Mouse (Mus musculus): ENCODE data around the gene Mphosph10. TPM values are rescaled to one million over a fixed set of nuclear protein-coding genes. Genes with fewer than 3 reads are reported as not detected.

Gene Mphosph10
- total and polyA plus RNA-seq, 2 experiments from 2014 or later, result 17.3 to 21.5 TPM

DNA sequence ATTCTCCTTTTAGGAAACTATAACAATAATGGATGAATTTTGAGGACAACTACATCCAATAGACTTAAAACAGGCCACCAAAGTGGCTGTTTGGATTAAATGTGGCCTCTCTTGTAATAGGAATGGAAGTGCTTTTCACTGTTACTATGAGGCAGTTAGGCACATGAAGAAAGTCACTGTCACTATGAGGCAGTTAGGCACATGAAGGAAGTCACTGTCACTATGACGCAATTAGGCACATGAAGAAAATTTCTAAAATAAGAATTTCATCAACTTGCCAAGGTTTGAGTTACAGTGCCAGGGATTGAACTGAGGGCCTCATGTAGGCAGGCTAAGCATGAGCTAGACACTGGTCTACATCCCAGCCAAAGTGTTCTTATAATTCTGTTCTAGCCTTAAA lies 8.7 kb upstream of the Mphosph10 start:
- H3K36me3 ChIP-seq (ENCODE audit: insufficient read depth), result no peaks in the 10 kb centered on the region
- H3K27ac ChIP-seq (ENCODE audit: low read depth, low read length), result no peak overlapping the region
- WGBS, result 75% methylated on average over 1 of the region's 1 CpGs
- no peak overlapping the region for H3K4me2 ChIP-seq (ENCODE audit: low read depth)
- DNase-seq, result no peak
- no peaks in the 10 kb centered on the region for H3K4me1 ChIP-seq (ENCODE audit: insufficient read depth)
- H3K27me3 ChIP-seq (ENCODE audit: insufficient read depth, low read length), result no peaks in the 10 kb centered on the region
- ATAC-seq, result no peak
- no peak overlapping the region for H3K9ac ChIP-seq
- TF ChIP-seq CTCF (IDR thresholded peaks at IDR 0.05; ENCODE audit: low read depth), result no peak
- H3K4me3 ChIP-seq (ENCODE audit: low read depth, low read length), result no peak overlapping the region
- no peaks in the 10 kb centered on the region for H3K9me3 ChIP-seq (ENCODE audit: low read length)

DNA sequence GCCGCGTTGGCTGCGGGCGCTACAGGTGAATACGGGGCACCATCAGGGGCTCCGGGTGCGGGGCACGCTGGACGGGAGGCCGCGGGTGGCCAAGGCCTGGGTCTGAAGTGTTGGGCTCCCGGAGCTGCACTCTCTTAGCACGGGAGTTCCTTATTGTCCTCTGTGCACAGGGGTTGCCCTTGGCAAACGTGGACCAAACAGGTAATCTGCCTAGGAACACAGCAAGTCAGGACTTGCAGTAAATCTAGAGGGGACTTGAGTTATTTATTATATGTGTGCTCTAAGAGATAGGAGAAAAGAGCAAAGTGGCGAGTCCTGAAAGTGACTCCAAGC lies 717 bp upstream of the Mphosph10 start:
- peak overlapping the region; percentile 76 for H3K9ac ChIP-seq

DNA sequence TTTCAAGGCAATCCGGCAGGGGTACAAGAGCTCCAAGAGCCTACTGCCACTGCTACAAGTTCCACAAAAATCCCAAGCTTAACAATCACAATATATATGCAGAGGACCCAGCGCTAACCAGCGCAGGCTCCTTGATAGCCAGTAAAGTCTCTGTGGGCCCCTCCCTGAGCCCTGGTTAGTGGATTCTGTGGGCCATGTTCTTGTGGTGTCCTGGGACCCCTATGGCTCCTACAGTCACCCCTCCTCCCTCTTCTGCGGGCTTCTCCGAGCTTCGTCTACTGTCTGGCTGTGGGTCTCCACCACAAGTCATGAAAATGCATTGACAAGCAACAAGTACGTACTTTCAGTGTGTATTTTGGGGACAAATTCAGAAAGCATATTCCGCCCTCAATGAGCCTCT lies 589 bp downstream of the Mphosph10 start:
- no peaks in the 10 kb centered on the region for H3K27me3 ChIP-seq (ENCODE audit: insufficient read depth, low read length)
- H3K9me3 ChIP-seq (ENCODE audit: low read length), result no peaks in the 10 kb centered on the region
- peak overlapping the region; percentile 57 for H3K4me3 ChIP-seq (ENCODE audit: low read depth, low read length)
- ATAC-seq (no peak), DNase-seq (no peak)
- 0 out of 2 replicates have a peak, but pooled peaks cover 8% of the 10 kb centered on the region for H3K4me1 ChIP-seq (ENCODE audit: insufficient read depth)
- H3K36me3 ChIP-seq (ENCODE audit: insufficient read depth), result peaks cover 17% of the 10 kb centered on the region
- H3K4me2 ChIP-seq (ENCODE audit: low read depth), result peak overlapping the region; percentile 95
- peak overlapping the region; percentile 77; the same call in 1 of the 2 replicates for H3K27ac ChIP-seq (ENCODE audit: low read depth, low read length)
- 3% methylated on average over 8 of the region's 8 CpGs for WGBS
- no peak for TF ChIP-seq CTCF (IDR thresholded peaks at IDR 0.05; ENCODE audit: low read depth)
- H3K9ac ChIP-seq, result peak overlapping the region; percentile 76

More for the DNA sequence above, 717 bp upstream of the Mphosph10 start:
- H3K9me3 ChIP-seq (ENCODE audit: low read length), result no peaks in the 10 kb centered on the region
- DNase-seq (no peak), ATAC-seq (no peak)
- TF ChIP-seq CTCF (IDR thresholded peaks at IDR 0.05; ENCODE audit: low read depth), result no peak
- 0 out of 2 replicates have a peak, but pooled peaks cover 8% of the 10 kb centered on the region for H3K4me1 ChIP-seq (ENCODE audit: insufficient read depth)
- WGBS, result 1% methylated on average over 15 of the region's 15 CpGs
- H3K4me2 ChIP-seq (ENCODE audit: low read depth), result peak overlapping the region; percentile 95
- H3K27ac ChIP-seq (ENCODE audit: low read depth, low read length), result peak overlapping the region; percentile 77
- H3K4me3 ChIP-seq (ENCODE audit: low read depth, low read length), result peak overlapping the region; percentile 57
- peaks cover 6% of the 10 kb centered on the region for H3K36me3 ChIP-seq (ENCODE audit: insufficient read depth)
- no peaks in the 10 kb centered on the region for H3K27me3 ChIP-seq (ENCODE audit: insufficient read depth, low read length)

DNA sequence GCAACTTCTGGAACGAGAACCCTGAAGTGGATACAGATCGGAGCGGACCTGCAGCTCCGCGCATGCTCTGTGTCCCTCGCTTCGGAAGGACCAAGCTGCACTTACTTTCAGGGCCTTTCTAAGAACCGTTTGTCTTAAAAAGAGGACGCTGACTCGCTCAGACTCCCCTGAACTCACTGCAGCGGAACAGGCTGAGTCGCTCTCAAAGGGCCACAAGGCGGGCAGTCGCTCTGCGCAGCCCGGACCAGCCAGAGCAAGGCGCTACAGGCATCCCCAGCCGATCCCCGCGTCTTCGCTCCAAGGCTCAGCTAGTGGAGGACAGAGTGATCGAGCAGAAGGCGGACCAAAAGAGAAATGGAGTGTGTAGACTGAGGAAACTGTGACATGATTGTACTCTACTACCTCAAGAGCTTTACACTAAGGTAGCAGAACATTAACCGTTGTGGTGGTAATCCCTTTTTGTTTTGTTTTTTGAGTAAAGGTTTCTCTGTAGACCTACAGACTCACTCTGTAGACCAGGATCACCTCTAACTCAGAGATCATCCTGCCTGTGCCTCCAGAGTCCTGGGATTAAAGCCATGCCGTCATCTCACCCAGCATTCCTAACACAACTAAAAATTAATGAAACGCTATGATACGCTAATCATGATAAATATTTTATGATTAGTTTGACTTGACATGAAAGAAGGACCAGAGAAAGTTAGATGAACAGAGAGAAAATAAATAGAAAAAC lies 18.1 kb downstream of the Mphosph10 start, which contains the start of gene Fan1:
Fan1 (minus strand) TSS at position 266 of the 733 bp plus-strand sequence.
- peak; percentile 66 for TF ChIP-seq CTCF (IDR thresholded peaks at IDR 0.05; ENCODE audit: low read depth)
- H3K27ac ChIP-seq (ENCODE audit: low read depth, low read length), result peak within 1 kb of the TSS; percentile 86
- H3K4me1 ChIP-seq (ENCODE audit: insufficient read depth), result no peaks in the 10 kb centered on the region
- ATAC-seq (peak; percentile 98), DNase-seq (peak; percentile 92)
- WGBS, result 4% methylated on average over 27 of the region's 27 CpGs
- peaks cover 28% of the 10 kb centered on the region for H3K36me3 ChIP-seq (ENCODE audit: insufficient read depth)
- H3K9ac ChIP-seq, result peak within 1 kb of the TSS; percentile 57
- H3K4me2 ChIP-seq (ENCODE audit: low read depth), result peak within 1 kb of the TSS; percentile 54
- H3K9me3 ChIP-seq (ENCODE audit: low read length), result no peaks in the 10 kb centered on the region
- peak within 1 kb of the TSS; percentile 65 for H3K4me3 ChIP-seq (ENCODE audit: low read depth, low read length)
- H3K27me3 ChIP-seq (ENCODE audit: insufficient read depth, low read length), result no peaks in the 10 kb centered on the region

DNA sequence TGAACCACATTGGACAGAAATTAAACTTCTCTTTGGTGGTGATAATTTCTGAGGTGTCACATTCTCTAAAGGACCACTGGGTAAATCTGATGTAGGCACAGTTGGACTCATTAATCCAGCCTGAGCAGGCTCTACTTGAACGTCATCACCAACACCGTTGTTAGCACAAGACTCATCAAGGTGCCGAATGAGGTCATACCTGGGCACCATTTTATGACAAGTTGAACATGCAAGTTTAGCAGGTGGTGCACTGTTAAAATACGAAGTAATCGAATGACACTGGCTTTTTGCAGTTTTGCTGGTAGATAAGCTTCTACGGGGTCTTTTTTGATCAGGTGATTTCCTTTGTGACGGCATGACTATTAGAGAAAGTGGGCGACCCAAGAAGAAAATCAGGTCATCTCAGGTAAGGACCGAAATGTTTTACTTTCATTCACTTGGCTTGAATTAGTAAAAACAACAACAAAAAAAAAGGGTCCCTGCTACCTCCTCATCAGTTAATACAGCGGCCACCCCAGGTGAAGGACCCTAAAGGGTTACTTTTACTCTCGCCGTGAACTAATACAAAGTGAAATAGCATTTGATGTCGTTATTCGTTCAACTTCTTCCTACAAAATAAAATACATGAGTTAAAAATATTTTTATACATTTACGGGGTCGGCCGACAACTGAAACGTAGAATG lies 18.8 kb downstream of the Mphosph10 start:
- no peaks in the 10 kb centered on the region for H3K4me1 ChIP-seq (ENCODE audit: insufficient read depth)
- H3K36me3 ChIP-seq (ENCODE audit: insufficient read depth), result peaks cover 25% of the 10 kb centered on the region
- ATAC-seq (peak; percentile 5; the same call in 1 of the 2 replicates), DNase-seq (peak; percentile 19)
- peak overlapping the region; percentile 65 for H3K4me3 ChIP-seq (ENCODE audit: low read depth, low read length)
- TF ChIP-seq CTCF (IDR thresholded peaks at IDR 0.05; ENCODE audit: low read depth), result no peak
- H3K27me3 ChIP-seq (ENCODE audit: insufficient read depth, low read length), result no peaks in the 10 kb centered on the region
- peak overlapping the region; percentile 54 for H3K4me2 ChIP-seq (ENCODE audit: low read depth)
- H3K27ac ChIP-seq (ENCODE audit: low read depth, low read length), result peak overlapping the region; percentile 86
- 11% methylated on average over 18 of the region's 18 CpGs for WGBS
- peak overlapping the region; percentile 57 for H3K9ac ChIP-seq
- no peaks in the 10 kb centered on the region for H3K9me3 ChIP-seq (ENCODE audit: low read length)

DNA sequence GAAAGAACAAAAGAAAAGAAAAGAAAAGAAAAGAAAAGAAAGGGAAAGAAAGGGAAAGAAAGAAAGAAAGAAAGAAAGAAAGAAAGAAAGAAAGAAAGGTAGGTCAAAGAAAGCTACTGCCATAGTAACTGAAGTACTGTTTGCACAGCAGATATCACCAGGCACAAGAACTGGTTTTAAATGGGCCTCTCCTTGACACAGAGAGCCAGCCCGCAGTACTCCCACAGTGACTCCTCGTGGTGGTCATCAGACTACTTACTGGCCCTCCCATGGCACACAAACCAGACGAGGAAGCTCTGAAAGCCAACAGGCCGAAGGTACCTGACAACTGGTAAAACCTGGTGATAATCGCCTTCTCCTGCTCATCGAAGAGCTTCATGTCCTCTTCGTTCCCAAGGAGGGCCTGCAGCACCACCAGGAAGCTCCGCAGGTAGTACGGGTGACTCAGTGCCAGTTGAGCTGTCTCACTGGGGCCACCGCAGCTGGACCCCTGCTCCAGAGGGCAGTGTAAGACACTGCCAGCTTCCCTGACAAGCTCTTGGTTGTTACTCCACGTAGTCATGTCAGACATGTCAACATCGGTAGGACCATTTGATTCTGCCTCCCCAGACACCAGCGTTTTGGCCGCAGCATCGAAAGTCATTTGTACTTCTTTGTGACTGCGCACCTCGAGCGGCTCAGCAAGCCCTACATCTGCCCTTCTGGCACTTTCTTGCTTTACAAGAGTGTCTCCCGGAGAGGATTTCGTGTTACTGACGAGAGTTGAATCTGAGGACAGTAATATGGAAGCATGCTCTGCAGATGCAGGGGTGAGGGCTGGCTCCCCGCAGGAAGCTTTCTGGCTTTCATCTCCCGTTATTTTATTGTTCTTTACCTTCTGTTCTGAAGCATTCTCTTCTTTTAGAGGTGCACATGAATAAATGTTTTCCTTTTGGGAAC lies 19.9 kb downstream of the Mphosph10 start:
- H3K4me2 ChIP-seq (ENCODE audit: low read depth), result no peak overlapping the region
- no peak overlapping the region for H3K9ac ChIP-seq
- no peaks in the 10 kb centered on the region for H3K9me3 ChIP-seq (ENCODE audit: low read length)
- no peaks in the 10 kb centered on the region for H3K27me3 ChIP-seq (ENCODE audit: insufficient read depth, low read length)
- TF ChIP-seq CTCF (IDR thresholded peaks at IDR 0.05; ENCODE audit: low read depth), result no peak
- no peaks in the 10 kb centered on the region for H3K4me1 ChIP-seq (ENCODE audit: insufficient read depth)
- no peak overlapping the region for H3K27ac ChIP-seq (ENCODE audit: low read depth, low read length)
- 89% methylated on average over 23 of the region's 23 CpGs for WGBS
- no peak overlapping the region for H3K4me3 ChIP-seq (ENCODE audit: low read depth, low read length)
- ATAC-seq (no peak), DNase-seq (no peak)
- peaks cover 18% of the 10 kb centered on the region for H3K36me3 ChIP-seq (ENCODE audit: insufficient read depth)
